Mouse (Mus musculus): ENCODE measurements at regions not wholly inside any gene's neighbourhood (a gene's known extent, or its start where the extent isn't known, plus 50 kb on each side); places are given as distances from the start of the nearest gene placed in this dataset.

GRCm38 (mm10) chr2:124718985-124719384 is 348.9 kb upstream of the Slc24a5 start:
- DNase-seq (ENCODE audit: extremely low read depth, insufficient read length, low spot score): no peak

GRCm38 (mm10) chr2:124719820-124720478 is 348.0 kb upstream of the Slc24a5 start:
- no peak for DNase-seq (ENCODE audit: extremely low read depth, insufficient read length, low spot score)

GRCm38 (mm10) chr2:124720593-124721445 is 347.1 kb upstream of the Slc24a5 start:
- no peak for DNase-seq (ENCODE audit: extremely low read depth, insufficient read length, low spot score)

- DNase-seq (ENCODE audit: extremely low read depth, insufficient read length, low spot score): no peak
Observed at GRCm38 (mm10) chr2:124724171-124724570, 343.8 kb upstream of the Slc24a5 start.

- DNase-seq (ENCODE audit: extremely low read depth, insufficient read length, low spot score): no peak
Observed at GRCm38 (mm10) chr2:124724827-124725480, 343.0 kb upstream of the Slc24a5 start.

GRCm38 (mm10) chr2:124727979-124728378 is 339.9 kb upstream of the Slc24a5 start:
- DNase-seq (ENCODE audit: extremely low read depth, insufficient read length, low spot score): no peak

- DNase-seq (ENCODE audit: extremely low read depth, insufficient read length, low spot score): no peak
Observed at GRCm38 (mm10) chr2:124732593-124732992, 335.3 kb upstream of the Slc24a5 start.

- DNase-seq (ENCODE audit: extremely low read depth, insufficient read length, low spot score): no peak
Observed at GRCm38 (mm10) chr2:124740848-124741247, 327.1 kb upstream of the Slc24a5 start.

- no peak for DNase-seq (ENCODE audit: extremely low read depth, insufficient read length, low spot score)
Observed at GRCm38 (mm10) chr2:124742964-124743363, 325.0 kb upstream of the Slc24a5 start.

GRCm38 (mm10) chr2:124745045-124745444 is 322.9 kb upstream of the Slc24a5 start:
- no peak for DNase-seq (ENCODE audit: extremely low read depth, insufficient read length, low spot score)

- no peak for DNase-seq (ENCODE audit: extremely low read depth, insufficient read length, low spot score)
Observed at GRCm38 (mm10) chr2:124747119-124747518, 320.8 kb upstream of the Slc24a5 start.

GRCm38 (mm10) chr2:124747627-124748026 is 320.3 kb upstream of the Slc24a5 start:
- DNase-seq (ENCODE audit: extremely low read depth, insufficient read length, low spot score): no peak

GRCm38 (mm10) chr2:124751832-124752231 is 316.1 kb upstream of the Slc24a5 start:
- no peak for DNase-seq (ENCODE audit: extremely low read depth, insufficient read length, low spot score)

GRCm38 (mm10) chr2:124753717-124754116 is 314.2 kb upstream of the Slc24a5 start:
- DNase-seq (ENCODE audit: extremely low read depth, insufficient read length, low spot score): no peak

- DNase-seq (ENCODE audit: extremely low read depth, insufficient read length, low spot score): no peak
Observed at GRCm38 (mm10) chr2:124755244-124755643, 312.7 kb upstream of the Slc24a5 start.

GRCm38 (mm10) chr2:124758992-124759391 is 308.9 kb upstream of the Slc24a5 start:
- DNase-seq (ENCODE audit: extremely low read depth, insufficient read length, low spot score): no peak

GRCm38 (mm10) chr2:124763650-124764049 is 304.3 kb upstream of the Slc24a5 start:
- DNase-seq (ENCODE audit: extremely low read depth, insufficient read length, low spot score): no peak

- DNase-seq (ENCODE audit: extremely low read depth, insufficient read length, low spot score): no peak
Observed at GRCm38 (mm10) chr2:124764186-124764910, 303.6 kb upstream of the Slc24a5 start.

- DNase-seq (ENCODE audit: extremely low read depth, insufficient read length, low spot score): no peak
Observed at GRCm38 (mm10) chr2:124769267-124769967, 298.5 kb upstream of the Slc24a5 start.

- DNase-seq (ENCODE audit: extremely low read depth, insufficient read length, low spot score): no peak
Observed at GRCm38 (mm10) chr2:124770028-124770427, 297.9 kb upstream of the Slc24a5 start.

All from 3134 (cell line).